Mouse (Mus musculus): ENCODE measurements around the gene Gm20850. TPM values are rescaled to one million over a fixed set of nuclear protein-coding genes. Genes with fewer than 3 reads are reported as not detected.
"Not testable (repeated sequence)": the region's sequence is repeated elsewhere in the genome, so short reads cannot be mapped to it uniquely, and the experiment has no call there.

Gm20850 gene
- polyA plus RNA-seq (2012; rRNA removed), result not detected in 2 replicates
- polyA plus RNA-seq (2014; fragmentation: Nextera tagmentation; extraction: Ambion mirVana), result not detected in 2 replicates

- not testable (repeated sequence) for DNase-seq (ENCODE audit: low read depth in 3 of 3, low spot score in 3 of 3); H3K27me3 ChIP-seq (ENCODE audit: control insufficient read depth, insufficient read depth, low read length); H3K9me3 ChIP-seq (ENCODE audit: control insufficient read depth, low read length); H3K4me2 ChIP-seq (ENCODE audit: low read depth); H3K36me3 ChIP-seq (replicated peaks; ENCODE audit: control insufficient read depth, insufficient read depth, low read depth); H3K4me1 ChIP-seq (replicated peaks; ENCODE audit: control insufficient read depth in 2 of 2, insufficient read depth in 2 of 2, low read length in 1 of 2); ATAC-seq (ENCODE audit: insufficient read depth); H3K4me3 ChIP-seq (ENCODE audit: insufficient read depth in 1 of 2, low read depth in 2 of 2, low read length in 2 of 2); H3K27ac ChIP-seq; H3K9ac ChIP-seq (replicated peaks)
- WGBS (ENCODE audit: insufficient replicate concordance), result no CpG with 5 or more reads among the region's 6 CpGs
These were observed at the start of gene Gm20850 for GRCm38 (mm10) chrY:75715022-75715421. TSS of gene Gm20850 (plus strand) at chrY:75715322.

Data from liver, embryonic 14.5 days (tissue).